Mouse (Mus musculus) MEL (cell line): ENCODE data around the gene Zp3. TPM values are rescaled to one million over a fixed set of nuclear protein-coding genes. Genes with fewer than 3 reads are reported as not detected.

Experiments used
- DNase-seq: peaks from one replicate; pipeline ENCODE4 v3.0.0; 2011; ENCODE audit warnings: low read depth, low spot score
- H3K27ac ChIP-seq: 2 replicates; pipeline ENCODE4 v1.5.1; 2012; ENCODE audit warnings: low read depth, mild to moderate bottlenecking, control low read depth, low read length, moderate library complexity; ENCODE audit not compliant: control insufficient read depth
- H3K27me3 ChIP-seq, 2 experiments: fragments of 150-350 bp in 1 of 2; sonication (generic) in 1 of 2; 2 replicates each; pipeline ENCODE4 v1.6.1; 2012; ENCODE audit warnings: low read length in 2 of 2, mild to moderate bottlenecking in 2 of 2, improper control_type of control experiment in 1 of 2, moderate library complexity in 1 of 2; ENCODE audit not compliant: insufficient read depth in 2 of 2, control insufficient read depth in 1 of 2
- H3K36me3 ChIP-seq, 2 experiments: 2 replicates each; pipeline ENCODE4 v1.6.1; 2012 to 2014; ENCODE audit warnings: low read length in 2 of 2, improper control_type of control experiment in 1 of 2, inconsistent platforms in 1 of 2, mild to moderate bottlenecking in 1 of 2; ENCODE audit not compliant: insufficient read depth in 2 of 2, control insufficient read depth in 1 of 2
- H3K4me1 ChIP-seq, 2 experiments: fragments of 150-350 bp in 1 of 2; sonication (generic) in 1 of 2; 2 replicates each; pipeline ENCODE4 v1.6.1; 2012; ENCODE audit warnings: low read length in 2 of 2, improper control_type of control experiment in 1 of 2, mild to moderate bottlenecking in 1 of 2; ENCODE audit not compliant: insufficient read depth in 2 of 2, control insufficient read depth in 1 of 2
- H3K4me3 ChIP-seq, 2 experiments: fragments of 150-350 bp in 1 of 2; sonication (generic) in 1 of 2; 2 replicates each; pipeline ENCODE4 v1.5.1; 2012; ENCODE audit warnings: low read depth in 2 of 2, low read length in 2 of 2, mild to moderate bottlenecking in 2 of 2, moderate library complexity in 2 of 2, control low read depth in 1 of 2, improper control_type of control experiment in 1 of 2; ENCODE audit not compliant: control insufficient read depth in 1 of 2, insufficient read depth in 1 of 2
- H3K79me2 ChIP-seq: 2 replicates; pipeline ENCODE4 v1.6.1; 2012; ENCODE audit warnings: mild to moderate bottlenecking, low read length, moderate library complexity; ENCODE audit not compliant: control insufficient read depth, poor library complexity, insufficient read depth
- H3K9ac ChIP-seq: 2 replicates; pipeline ENCODE4 v1.6.1; 2012; ENCODE audit warnings: low read depth, mild to moderate bottlenecking, control low read depth, low read length, moderate library complexity; ENCODE audit not compliant: control insufficient read depth, poor library complexity, severe bottlenecking
- H3K9me3 ChIP-seq: fragments of 150-350 bp; sonication (generic); replicated peaks from 2 replicates; pipeline ENCODE4 v1.6.1; 2012; ENCODE audit warnings: mild to moderate bottlenecking, low read length, improper control_type of control experiment, moderate library complexity; ENCODE audit not compliant: insufficient read depth
- BHLHE40 ChIP-seq: IDR thresholded peaks from 2 replicates; pipeline ENCODE4 v1.6.1; 2012; ENCODE audit warnings: low read depth, mild to moderate bottlenecking, inconsistent platforms, low read length, improper control_type of control experiment, borderline replicate concordance
- EP300 ChIP-seq, 2 experiments: IDR thresholded peaks; 2 replicates each; pipeline ENCODE4 v1.6.1; 2011; ENCODE audit warnings: improper control_type of control experiment in 2 of 2, low read length in 2 of 2, low read depth in 1 of 2, mild to moderate bottlenecking in 1 of 2
- ETS1 ChIP-seq: IDR thresholded peaks from 2 replicates; pipeline ENCODE4 v1.6.1; 2012; ENCODE audit warnings: low read depth, mild to moderate bottlenecking, inconsistent platforms, low read length, improper control_type of control experiment, moderate library complexity
- GABPA ChIP-seq: IDR thresholded peaks from 2 replicates; pipeline ENCODE4 v1.6.1; 2012; ENCODE audit warnings: low read depth, mild to moderate bottlenecking, inconsistent platforms, low read length, improper control_type of control experiment, moderate library complexity
- GATA1 ChIP-seq: IDR thresholded peaks from 2 replicates; pipeline ENCODE4 v1.6.1; 2011; ENCODE audit warnings: low read depth, low read length, improper control_type of control experiment
- HCFC1 ChIP-seq: IDR thresholded peaks from 2 replicates; pipeline ENCODE4 v1.6.1; 2012; ENCODE audit warnings: low read depth, mild to moderate bottlenecking, inconsistent platforms, low read length, improper control_type of control experiment, moderate library complexity
- JUND ChIP-seq: IDR thresholded peaks from 2 replicates; pipeline ENCODE4 v1.6.1; 2011; ENCODE audit warnings: low read depth, mild to moderate bottlenecking, improper control_type of control experiment, low read length
- KAT2A ChIP-seq: conservative IDR thresholded peaks from 2 replicates; pipeline ENCODE4 v1.6.1; 2012; ENCODE audit warnings: low read depth, low read length, improper control_type of control experiment, inconsistent platforms
- MAFK ChIP-seq: IDR thresholded peaks from 2 replicates; pipeline ENCODE4 v1.6.1; 2011; ENCODE audit warnings: low read depth, mild to moderate bottlenecking, low read length, improper control_type of control experiment, borderline replicate concordance
- MAZ ChIP-seq: IDR thresholded peaks from 2 replicates; pipeline ENCODE4 v1.6.1; 2012; ENCODE audit warnings: low read depth, mild to moderate bottlenecking, inconsistent platforms, low read length, improper control_type of control experiment
- MXI1 ChIP-seq: IDR thresholded peaks from 2 replicates; pipeline ENCODE4 v1.6.1; 2011; ENCODE audit warnings: mild to moderate bottlenecking, low read depth, low read length, improper control_type of control experiment
- MYB ChIP-seq: IDR thresholded peaks from 2 replicates; pipeline ENCODE4 v1.6.1; 2011; ENCODE audit warnings: mild to moderate bottlenecking, low read depth, low read length, improper control_type of control experiment
- MYC ChIP-seq: IDR thresholded peaks from 2 replicates; pipeline ENCODE4 v1.6.1; 2011; ENCODE audit warnings: low read depth, mild to moderate bottlenecking, low read length, improper control_type of control experiment, moderate library complexity
- NRF1 ChIP-seq: IDR thresholded peaks from 2 replicates; pipeline ENCODE4 v1.6.1; 2014; ENCODE audit warnings: low read depth, mild to moderate bottlenecking, inconsistent platforms, low read length, improper control_type of control experiment, moderate library complexity; ENCODE audit not compliant: poor library complexity, insufficient read depth, severe bottlenecking
- POLR2AphosphoS2 ChIP-seq: IDR thresholded peaks from 2 replicates; pipeline ENCODE4 v1.6.1; 2011; ENCODE audit warnings: low read length, improper control_type of control experiment
- POLR2AphosphoS5 ChIP-seq: IDR thresholded peaks from 2 replicates; pipeline ENCODE4 v1.6.1; 2012; ENCODE audit warnings: low read depth, borderline replicate concordance, mild to moderate bottlenecking, inconsistent platforms, low read length, moderate library complexity, mixed read lengths
- RAD21 ChIP-seq: IDR thresholded peaks from 2 replicates; pipeline ENCODE4 v1.6.1; 2011; ENCODE audit warnings: mild to moderate bottlenecking, low read depth, low read length, improper control_type of control experiment
- RCOR1 ChIP-seq: IDR thresholded peaks from 2 replicates; pipeline ENCODE4 v1.6.1; 2012; ENCODE audit warnings: low read depth, mild to moderate bottlenecking, inconsistent platforms, low read length, improper control_type of control experiment
- SMC3 ChIP-seq: IDR thresholded peaks from 2 replicates; pipeline ENCODE4 v1.6.1; 2011; ENCODE audit warnings: low read depth, low read length, improper control_type of control experiment
- TAL1 ChIP-seq: IDR thresholded peaks from 2 replicates; pipeline ENCODE4 v1.6.1; 2012; ENCODE audit warnings: mild to moderate bottlenecking, inconsistent platforms, low read length, moderate library complexity, mixed read lengths
- TCF12 ChIP-seq: IDR thresholded peaks from 2 replicates; pipeline ENCODE4 v1.6.1; 2014; ENCODE audit warnings: low read depth, mild to moderate bottlenecking, inconsistent platforms, low read length, improper control_type of control experiment, moderate library complexity
- UBTF ChIP-seq: IDR thresholded peaks from 2 replicates; pipeline ENCODE4 v1.6.1; 2012; ENCODE audit warnings: low read depth, mild to moderate bottlenecking, inconsistent platforms, low read length, improper control_type of control experiment, moderate library complexity, borderline replicate concordance; ENCODE audit not compliant: insufficient read depth
- ZC3H11A ChIP-seq: IDR thresholded peaks from 2 replicates; pipeline ENCODE4 v1.6.1; 2012; ENCODE audit warnings: low read depth, mild to moderate bottlenecking, inconsistent platforms, low read length, improper control_type of control experiment
- ZKSCAN1 ChIP-seq: IDR thresholded peaks from 2 replicates; pipeline ENCODE4 v1.6.1; 2012; ENCODE audit warnings: low read depth, mild to moderate bottlenecking, inconsistent platforms, low read length, improper control_type of control experiment, moderate library complexity
- ZMIZ1 ChIP-seq: IDR thresholded peaks from 2 replicates; pipeline ENCODE4 v1.6.1; 2012; ENCODE audit warnings: low read depth, mild to moderate bottlenecking, inconsistent platforms, low read length, improper control_type of control experiment, moderate library complexity
- polyA plus RNA-seq, 2 experiments: library from polyadenylated mRNA; stranded (reverse) in 1 of 2; unstranded in 1 of 2; fragments of >175 nt in 1 of 2; fragments of >200 nt in 1 of 2; gene quantifications; 2 replicates each; pipeline versions ENCODE4 v1.2.1 to v1.2.4; 2012; ENCODE audit warnings: low replicate concordance in 2 of 2, low read depth in 1 of 2; ENCODE audit not compliant: insufficient read length in 2 of 2, insufficient read depth in 1 of 2, missing spikeins in 1 of 2
- total RNA-seq: library from RNA; depleted of rRNA; stranded (reverse); fragments of 300-350 nt; gene quantifications from 2 replicates; pipeline ENCODE4 v1.2.3, GENCODE M21; 2012

Gene Zp3
- total and polyA plus RNA-seq, 3 experiments, result not detected

GRCm38 (mm10) chr5:135945916-135946408 lies 33.9 kb upstream of the Zp3 start:
- Histone ChIP-seq H3K79me2 (no peaks in the 10 kb centered on the region), H3K27me3 (no peaks in the 10 kb centered on the region), H3K36me3 (peaks cover 0 to 2% of the 10 kb centered on the region in 2 experiments; a peak in 2 of 4 replicates), H3K27ac (no peak overlapping the region), H3K9ac (no peak overlapping the region), H3K4me1 (peaks cover 2 to 10% of the 10 kb centered on the region in 2 experiments; a peak in 3 of 4 replicates), H3K4me3 (no peak overlapping the region), H3K9me3 (no peaks in the 10 kb centered on the region)
- TF ChIP-seq MAZ (no peak), ZKSCAN1 (no peak), ETS1 (no peak), KAT2A (no peak), POLR2AphosphoS2 (no peak), HCFC1 (no peak), TCF12 (no peak), RAD21 (no peak), GABPA (no peak), EP300 (IDR thresholded peaks at IDR 0.05; ENCODE audit: low read depth in 1 of 2, low read length in 2 of 2) (no peak), ZC3H11A (no peak), NRF1 (no peak), MYC (no peak), ZMIZ1 (no peak), MYB (no peak), JUND (no peak), POLR2AphosphoS5 (no peak), UBTF (no peak), TAL1 (no peak), RCOR1 (no peak)
- DNase-seq, result no peak

GRCm38 (mm10) chr5:135946621-135947020 lies 33.3 kb upstream of the Zp3 start:
- Histone ChIP-seq H3K36me3 (peaks cover 0 to 9% of the 10 kb centered on the region in 2 experiments; a peak in 2 of 4 replicates), H3K79me2 (no peaks in the 10 kb centered on the region), H3K27ac (no peak overlapping the region), H3K9me3 (no peaks in the 10 kb centered on the region), H3K9ac (no peak overlapping the region), H3K4me1 (peaks cover 3 to 16% of the 10 kb centered on the region in 2 experiments), H3K27me3 (no peaks in the 10 kb centered on the region), H3K4me3 (no peak overlapping the region)
- no peak for DNase-seq
- TF ChIP-seq MAZ (no peak), BHLHE40 (no peak), MAFK (no peak), SMC3 (no peak), GATA1 (no peak), MXI1 (no peak), MYB (no peak), ETS1 (no peak), JUND (no peak)
